ENCODE assay signal across 8 mouse cellular contexts in the genomic region with DNA sequence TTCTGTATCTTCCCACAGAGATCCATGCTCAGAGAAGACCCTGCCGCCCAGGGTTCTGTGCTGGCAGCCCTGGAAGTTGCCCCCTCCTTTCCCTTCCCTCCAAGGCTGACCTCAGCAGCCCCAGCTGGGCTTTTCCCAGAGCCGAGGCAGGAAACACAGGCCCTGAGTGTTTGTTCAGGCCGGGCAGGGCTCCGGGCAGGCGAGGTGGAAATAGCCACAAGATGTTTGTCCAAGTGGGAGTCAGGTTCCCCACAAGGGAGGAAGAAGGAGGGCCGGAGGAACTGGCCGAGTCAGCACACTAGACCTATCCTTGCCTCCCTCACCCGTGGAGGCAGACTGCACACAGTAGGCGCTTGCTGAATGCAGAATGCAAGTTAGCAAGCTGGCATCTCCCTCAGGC. TPM values are rescaled to one million over a fixed set of nuclear protein-coding genes. Genes with fewer than 3 reads are reported as not detected.
DNase-seq lines count a peak whose midpoint lies in the region; ATAC-seq and TF ChIP-seq lines count a peak whose summit lies in the region.

No protein-coding gene starts in this region.

- no peaks in the 10 kb centered on the region for H3K27me3 ChIP-seq in kidney, adult 2 months (replicated peaks; ENCODE audit: control insufficient read depth, insufficient read depth, low read length)
- no peaks in the 10 kb centered on the region for H3K27me3 ChIP-seq in lung, postnatal 0 days (replicated peaks; ENCODE audit: insufficient read depth, low read length)

- H3K4me2 ChIP-seq in lung, postnatal 0 days (replicated peaks; ENCODE audit: low read depth, low read length), result no peak overlapping the region

- ATAC-seq in lung, postnatal 0 days, result peak; percentile 80
- no peak for ATAC-seq in megakaryocyte-erythroid progenitor cell, adult 5-6 weeks (replicated peaks; ENCODE audit: low FRiP score, low TSS enrichment, poor library complexity, severe bottlenecking)

- TF ChIP-seq POLR2A in kidney, adult 2 months (IDR thresholded peaks at IDR 0.05; ENCODE audit: low read depth, low read length), result no peak

- no peak overlapping the region for H3K9ac ChIP-seq in lung, postnatal 0 days (replicated peaks; ENCODE audit: low read depth)

- H3K9me3 ChIP-seq in lung, postnatal 0 days (ENCODE audit: low read length), result no peaks in the 10 kb centered on the region

- DNase-seq in embryo, embryonic 9.5 days (ENCODE audit: extremely low spot score), result peak; percentile 49
- no peak for DNase-seq in embryo, embryonic 10 days (ENCODE audit: low spot score)
- DNase-seq in 416B (ENCODE audit: low read depth), result peak; percentile 87
- peak; percentile 65 for DNase-seq in gastrocnemius, postnatal 10 days
- DNase-seq in kidney, adult 2 months, result peak; percentile 89
- peak; percentile 89 for DNase-seq in lung, postnatal 0 days (ENCODE audit: low spot score)
- DNase-seq in layer of hippocampus, adult 11-12 months (ENCODE audit: low spot score), result no peak

- H3K4me3 ChIP-seq in kidney, adult 2 months (ENCODE audit: insufficient read depth, low read depth, low read length), result no peak overlapping the region
- no peak overlapping the region for H3K4me3 ChIP-seq in lung, postnatal 0 days (ENCODE audit: low read depth, low read length)

- H3K27ac ChIP-seq in kidney, adult 2 months (ENCODE audit: insufficient read depth, low read depth, low read length), result peak overlapping the region; percentile 94
- H3K27ac ChIP-seq in lung, postnatal 0 days (ENCODE audit: low read length), result peak overlapping the region; percentile 87

- TF ChIP-seq CTCF in kidney, adult 2 months (conservative IDR thresholded peaks at IDR 0.05; ENCODE audit: insufficient read depth, insufficient read length, low read depth, low read length), result no peak
- no peak for TF ChIP-seq CTCF in lung, postnatal 0 days (IDR thresholded peaks at IDR 0.05)

- H3K4me1 ChIP-seq in kidney, adult 2 months (ENCODE audit: control insufficient read depth, insufficient read depth, low read length), result peaks cover 12% of the 10 kb centered on the region
- H3K4me1 ChIP-seq in lung, postnatal 0 days (ENCODE audit: insufficient read depth, low read depth, low read length), result peaks cover 10% of the 10 kb centered on the region

- TF ChIP-seq EP300 in lung, postnatal 0 days (IDR thresholded peaks at IDR 0.05), result peak; percentile 52; the same call in 1 of the 2 replicates

- no peaks in the 10 kb centered on the region for H3K36me3 ChIP-seq in kidney, adult 2 months (ENCODE audit: control insufficient read depth, insufficient read depth, low read length)
- H3K36me3 ChIP-seq in lung, postnatal 0 days (ENCODE audit: insufficient read depth, low read length), result no peaks in the 10 kb centered on the region

- WGBS in kidney, adult 2 months, result 38% methylated on average over 9 of the region's 9 CpGs
- 26% methylated on average over 9 of the region's 9 CpGs for WGBS in lung, postnatal 0 days

RNA-seq across cellular contexts. Expression of gene Plxnd1, which starts 11.9 kb away (rescaled TPM):
- total RNA-seq in gastrocnemius, postnatal 10 days (2021), result 100 to 1,000 TPM in 1 of 2 experiments, 10 to 100 TPM in 1; 90.1 to 127 TPM
- 54.2 and 60.2 TPM in 2 replicates for polyA plus RNA-seq in kidney, adult 2 months (2012; rRNA removed)
- polyA plus RNA-seq in lung, postnatal 0 days (2015; fragmentation: Nextera tagmentation; extraction: Ambion mirVana), result 26.9 and 33.4 TPM in 2 replicates
- 0.72 and 1.6 TPM in 2 replicates for total RNA-seq in megakaryocyte-erythroid progenitor cell, adult 5-6 weeks (2014; fragmentation: Nextera tagmentation)
- total RNA-seq in megakaryocyte-erythroid progenitor cell, adult 5-6 weeks (2017), result 0.11 and 1.4 TPM in 2 replicates

Comparison
In these comparisons a context has a peak if more than half of its experiments do, and no peak if none do; other contexts are left out.
1. DNase-seq: peak in embryo, embryonic 9.5 days (single experiment), 416B (single experiment), gastrocnemius, postnatal 10 days (single experiment), kidney, adult 2 months (single experiment) and lung, postnatal 0 days (single experiment); none in embryo, embryonic 10 days (single experiment) and layer of hippocampus, adult 11-12 months (single experiment).
2. RNA of gene Plxnd1, which starts 11.9 kb away (total RNA-seq): 90.1 to 127 TPM in gastrocnemius, postnatal 10 days; 0.11 to 1.6 TPM in megakaryocyte-erythroid progenitor cell, adult 5-6 weeks; every median in the first group is over 10 times any median in the second.